Mouse (Mus musculus): ENCODE measurements around the gene Sun1. TPM values are rescaled to one million over a fixed set of nuclear protein-coding genes. Genes with fewer than 3 reads are reported as not detected.

Gene Sun1
- polyA plus RNA-seq, 1 experiment, result 23.8 TPM

DNA sequence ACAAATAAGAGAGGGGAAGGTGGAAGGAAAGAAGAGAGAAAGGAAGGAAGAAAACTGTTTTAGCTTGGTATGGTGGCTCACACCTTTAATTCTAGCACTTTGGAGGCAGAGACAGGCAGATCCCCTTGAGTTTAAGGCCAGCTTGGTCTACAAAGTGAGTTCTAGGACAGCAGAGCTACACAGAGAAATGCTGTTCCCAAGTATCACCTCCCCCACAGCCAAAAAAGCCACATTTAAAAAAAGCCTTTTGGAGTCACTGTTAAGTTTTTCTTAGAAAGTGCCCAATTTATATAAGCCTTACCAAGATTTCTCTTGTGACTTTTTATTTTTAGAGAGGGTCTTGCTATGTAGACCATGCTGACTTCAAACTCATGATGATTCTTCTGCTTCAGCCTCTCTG lies 13.9 kb downstream of the Sun1 start:
- DNase-seq (ENCODE audit: low read depth in 1 of 2, low spot score in 2 of 2), result no peak
- Histone ChIP-seq H3K4me3 (ENCODE audit: extremely low read depth, insufficient read depth, insufficient read length) (no peak overlapping the region), H3K27me3 (ENCODE audit: control insufficient read depth, insufficient read depth, low read length) (no peaks in the 10 kb centered on the region), H3K36me3 (ENCODE audit: control insufficient read depth, insufficient read depth, low read length) (peaks cover 7% of the 10 kb centered on the region), H3K27ac (ENCODE audit: insufficient read depth, low read length) (no peak overlapping the region), H3K4me1 (ENCODE audit: control insufficient read depth, insufficient read depth, insufficient read length) (no peaks in the 10 kb centered on the region)
- no peak for TF ChIP-seq CTCF (IDR thresholded peaks at IDR 0.05; ENCODE audit: extremely low read depth, insufficient read depth, insufficient read length, insufficient replicate concordance)

DNA sequence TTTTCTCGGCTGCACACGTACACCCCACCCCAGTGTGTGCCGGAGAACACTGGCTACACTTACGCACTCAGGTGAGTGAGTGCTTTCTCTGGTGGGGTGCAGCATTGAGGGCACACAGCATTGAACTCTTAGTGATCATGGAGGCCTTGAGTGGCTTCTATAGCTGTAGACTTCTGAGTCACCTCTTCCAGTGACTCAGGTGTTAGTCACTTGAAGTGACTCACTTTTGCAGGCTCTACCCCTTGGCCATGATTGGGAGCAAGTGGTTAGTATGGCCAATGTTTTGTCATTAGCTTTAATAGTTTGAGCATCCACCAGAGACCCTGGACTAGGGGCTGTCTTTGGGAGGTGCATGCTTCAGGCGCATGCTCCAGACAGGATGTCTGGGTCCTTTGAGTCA lies 14.7 kb downstream of the Sun1 start:
- peaks cover 7% of the 10 kb centered on the region for H3K36me3 ChIP-seq (ENCODE audit: control insufficient read depth, insufficient read depth, low read length)
- H3K27ac ChIP-seq (ENCODE audit: insufficient read depth, low read length), result no peak overlapping the region

DNA sequence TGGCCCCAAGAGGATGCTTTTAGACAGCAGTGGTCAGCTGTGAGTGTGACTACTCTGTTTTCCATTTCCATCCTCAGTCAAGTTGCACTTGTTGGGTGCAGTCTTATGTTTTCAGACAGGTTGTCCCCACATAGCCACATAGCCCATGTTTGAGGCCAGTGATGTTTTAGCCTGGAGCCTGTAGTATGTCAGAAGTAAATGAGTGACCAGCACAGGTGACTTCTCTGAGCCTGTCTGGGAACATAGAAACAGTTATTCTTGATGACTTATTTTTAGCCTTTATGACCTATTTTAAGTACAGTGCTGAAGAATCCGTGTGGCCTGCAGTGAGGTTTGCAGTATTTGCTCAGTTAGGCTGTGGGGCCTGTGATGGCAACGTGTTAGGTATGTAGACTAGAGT lies 15.7 kb downstream of the Sun1 start:
- WGBS, result 92% methylated on average over 2 of the region's 2 CpGs
- TF ChIP-seq POLR2A (IDR thresholded peaks at IDR 0.05; ENCODE audit: low read depth, low read length) (no peak), CTCF (IDR thresholded peaks at IDR 0.05; ENCODE audit: extremely low read depth, insufficient read depth, insufficient read length, insufficient replicate concordance) (no peak)
- peaks cover 3% of the 10 kb centered on the region; the same call in 1 of the 2 replicates for H3K4me1 ChIP-seq (ENCODE audit: control insufficient read depth, insufficient read depth, insufficient read length)
- H3K4me3 ChIP-seq (ENCODE audit: extremely low read depth, insufficient read depth, insufficient read length), result no peak overlapping the region
- no peak for DNase-seq (ENCODE audit: low read depth in 1 of 2, low spot score in 2 of 2)
- no peaks in the 10 kb centered on the region for H3K27me3 ChIP-seq (ENCODE audit: control insufficient read depth, insufficient read depth, low read length)
- no peak overlapping the region for H3K27ac ChIP-seq (ENCODE audit: insufficient read depth, low read length)
- H3K36me3 ChIP-seq (ENCODE audit: control insufficient read depth, insufficient read depth, low read length), result peaks cover 4% of the 10 kb centered on the region

More for the DNA sequence above, 14.7 kb downstream of the Sun1 start:
- no peaks in the 10 kb centered on the region for H3K27me3 ChIP-seq (ENCODE audit: control insufficient read depth, insufficient read depth, low read length)
- H3K4me3 ChIP-seq (ENCODE audit: extremely low read depth, insufficient read depth, insufficient read length), result no peak overlapping the region
- 95% methylated on average over 5 of the region's 5 CpGs for WGBS
- DNase-seq (ENCODE audit: low read depth in 1 of 2, low spot score in 2 of 2), result no peak
- peaks cover 2% of the 10 kb centered on the region; the same call in 1 of the 2 replicates for H3K4me1 ChIP-seq (ENCODE audit: control insufficient read depth, insufficient read depth, insufficient read length)
- TF ChIP-seq CTCF (IDR thresholded peaks at IDR 0.05; ENCODE audit: extremely low read depth, insufficient read depth, insufficient read length, insufficient replicate concordance) (no peak), POLR2A (IDR thresholded peaks at IDR 0.05; ENCODE audit: low read depth, low read length) (no peak)

DNA sequence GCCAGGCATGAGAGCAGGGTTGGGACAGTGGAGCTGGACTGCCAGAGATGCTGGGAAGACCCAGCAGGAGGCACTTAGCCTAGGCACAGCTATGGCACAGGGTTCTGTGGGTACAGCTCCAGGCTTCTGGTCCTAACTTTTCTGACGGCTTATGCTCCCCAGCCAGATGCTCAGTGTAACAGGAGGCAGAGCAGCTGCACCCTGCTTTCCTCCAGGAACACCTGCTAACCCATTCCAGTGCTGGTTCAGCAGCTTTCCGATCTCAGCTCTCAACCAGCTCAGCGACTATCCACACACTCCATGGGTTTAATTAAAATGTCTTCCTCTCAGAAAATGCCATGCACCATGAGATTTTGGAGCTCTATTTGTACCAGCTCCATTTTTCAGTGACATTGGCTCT lies 16.3 kb downstream of the Sun1 start:
- TF ChIP-seq CTCF (IDR thresholded peaks at IDR 0.05; ENCODE audit: extremely low read depth, insufficient read depth, insufficient read length, insufficient replicate concordance) (no peak), POLR2A (IDR thresholded peaks at IDR 0.05; ENCODE audit: low read depth, low read length) (no peak)
- Histone ChIP-seq H3K4me1 (ENCODE audit: control insufficient read depth, insufficient read depth, insufficient read length) (peaks cover 3% of the 10 kb centered on the region; the same call in 1 of the 2 replicates), H3K27ac (ENCODE audit: insufficient read depth, low read length) (no peak overlapping the region), H3K27me3 (ENCODE audit: control insufficient read depth, insufficient read depth, low read length) (no peaks in the 10 kb centered on the region), H3K4me3 (ENCODE audit: extremely low read depth, insufficient read depth, insufficient read length) (no peak overlapping the region), H3K36me3 (ENCODE audit: control insufficient read depth, insufficient read depth, low read length) (peaks cover 4% of the 10 kb centered on the region)
- no peak for DNase-seq (ENCODE audit: low read depth in 1 of 2, low spot score in 2 of 2)
- WGBS, result 97% methylated on average over 3 of the region's 3 CpGs

DNA sequence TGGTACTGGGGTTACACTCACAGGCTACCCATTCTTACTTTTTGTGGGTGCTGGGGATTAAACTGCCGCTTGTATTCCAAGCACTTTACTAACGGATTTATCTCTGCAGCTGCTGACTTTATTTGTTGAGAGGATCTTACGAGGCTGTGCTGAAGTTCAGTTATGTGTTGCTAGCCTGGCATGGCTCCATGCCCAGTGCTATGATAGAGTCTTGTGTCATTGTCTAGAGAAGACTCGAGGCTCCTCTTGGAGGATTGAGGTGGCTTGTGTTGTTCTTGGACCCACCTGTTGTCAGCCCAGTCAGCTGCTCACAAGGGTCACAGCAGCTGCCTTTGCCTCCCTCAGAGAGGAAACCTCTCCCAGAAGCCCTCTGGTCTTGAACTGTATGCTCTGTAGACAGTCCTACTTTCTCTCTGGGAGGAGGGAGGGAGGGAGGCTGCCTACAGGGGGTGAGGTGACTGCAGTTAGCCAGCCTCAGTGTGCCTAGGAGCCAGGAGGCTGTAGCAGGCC lies 19.6 kb downstream of the Sun1 start:
- H3K4me1 ChIP-seq (ENCODE audit: control insufficient read depth, insufficient read depth, insufficient read length), result peaks cover 3% of the 10 kb centered on the region; the same call in 1 of the 2 replicates
- DNase-seq (ENCODE audit: low read depth in 1 of 2, low spot score in 2 of 2), result no peak
- TF ChIP-seq CTCF (IDR thresholded peaks at IDR 0.05; ENCODE audit: extremely low read depth, insufficient read depth, insufficient read length, insufficient replicate concordance) (no peak), POLR2A (IDR thresholded peaks at IDR 0.05; ENCODE audit: low read depth, low read length) (no peak)
- peak overlapping the region; percentile 7 for H3K27ac ChIP-seq (ENCODE audit: insufficient read depth, low read length)
- peaks cover 13% of the 10 kb centered on the region for H3K36me3 ChIP-seq (ENCODE audit: control insufficient read depth, insufficient read depth, low read length)
- H3K27me3 ChIP-seq (ENCODE audit: control insufficient read depth, insufficient read depth, low read length), result no peaks in the 10 kb centered on the region
- whole genome bisulfite sequencing, result 80% methylated on average over 4 of the region's 4 CpGs
- no peak overlapping the region for H3K4me3 ChIP-seq (ENCODE audit: extremely low read depth, insufficient read depth, insufficient read length)

DNA sequence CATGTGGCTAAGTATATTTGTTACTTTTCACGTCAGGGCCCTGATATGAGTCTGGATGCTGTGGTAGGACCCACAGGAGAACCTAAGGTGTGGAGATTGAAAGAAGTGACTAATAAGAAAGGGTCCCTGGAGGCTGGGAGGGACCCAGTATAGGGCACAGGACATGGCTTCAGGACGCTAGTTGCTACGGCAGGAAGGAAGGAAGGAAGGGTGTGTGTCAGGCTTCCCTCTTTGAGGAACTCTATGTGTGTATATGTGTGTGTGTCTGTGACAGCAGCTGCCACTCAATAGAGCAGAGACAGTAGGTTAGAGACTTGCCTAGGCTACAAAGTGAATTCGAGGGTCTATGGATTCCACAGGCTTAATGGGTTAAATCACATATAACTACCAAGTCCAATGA lies 20.2 kb downstream of the Sun1 start:
- H3K27ac ChIP-seq (ENCODE audit: insufficient read depth, low read length), result peak overlapping the region; percentile 7
- WGBS, result 50% methylated on average over 4 of the region's 4 CpGs
- TF ChIP-seq CTCF (IDR thresholded peaks at IDR 0.05; ENCODE audit: extremely low read depth, insufficient read depth, insufficient read length, insufficient replicate concordance) (no peak), POLR2A (IDR thresholded peaks at IDR 0.05; ENCODE audit: low read depth, low read length) (no peak)
- no peak overlapping the region for H3K4me3 ChIP-seq (ENCODE audit: extremely low read depth, insufficient read depth, insufficient read length)
- H3K36me3 ChIP-seq (ENCODE audit: control insufficient read depth, insufficient read depth, low read length), result peaks cover 17% of the 10 kb centered on the region
- no peak for DNase-seq (ENCODE audit: low read depth in 1 of 2, low spot score in 2 of 2)
- no peaks in the 10 kb centered on the region for H3K27me3 ChIP-seq (ENCODE audit: control insufficient read depth, insufficient read depth, low read length)
- peaks cover 3% of the 10 kb centered on the region; the same call in 1 of the 2 replicates for H3K4me1 ChIP-seq (ENCODE audit: control insufficient read depth, insufficient read depth, insufficient read length)

DNA sequence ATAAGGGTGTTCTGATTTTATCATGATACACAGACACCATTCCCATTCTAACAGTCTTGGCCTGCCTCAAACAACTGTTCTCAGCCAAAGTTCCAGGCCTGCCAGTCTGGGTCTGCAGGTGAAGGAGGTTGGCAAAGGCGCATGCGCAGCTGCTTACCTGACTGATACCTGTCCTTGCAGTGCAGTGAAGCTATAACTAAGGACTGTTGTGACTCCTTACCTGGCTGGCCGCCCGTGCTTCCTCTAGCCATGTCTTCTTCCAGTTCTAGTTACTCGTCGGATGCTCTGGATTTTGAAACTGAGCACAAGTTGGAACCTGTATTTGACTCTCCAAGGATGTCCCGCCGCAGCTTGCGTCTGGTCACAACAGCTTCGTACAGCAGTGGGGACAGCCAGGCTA lies 22.9 kb downstream of the Sun1 start:
- Histone ChIP-seq H3K27me3 (ENCODE audit: control insufficient read depth, insufficient read depth, low read length) (no peaks in the 10 kb centered on the region), H3K36me3 (ENCODE audit: control insufficient read depth, insufficient read depth, low read length) (peaks cover 27% of the 10 kb centered on the region), H3K27ac (ENCODE audit: insufficient read depth, low read length) (no peak overlapping the region), H3K4me1 (ENCODE audit: control insufficient read depth, insufficient read depth, insufficient read length) (peaks cover 3% of the 10 kb centered on the region; the same call in 1 of the 2 replicates), H3K4me3 (ENCODE audit: extremely low read depth, insufficient read depth, insufficient read length) (no peak overlapping the region)
- no peak for DNase-seq (ENCODE audit: low read depth in 1 of 2, low spot score in 2 of 2)
- TF ChIP-seq POLR2A (IDR thresholded peaks at IDR 0.05; ENCODE audit: low read depth, low read length) (no peak), CTCF (IDR thresholded peaks at IDR 0.05; ENCODE audit: extremely low read depth, insufficient read depth, insufficient read length, insufficient replicate concordance) (no peak)
- WGBS, result 96% methylated on average over 10 of the region's 10 CpGs
